Mouse (Mus musculus): ENCODE results near the gene Lamtor1.

- TF ChIP-seq CTCF (conservative IDR thresholded peaks at IDR 0.05 in 1 of 2, IDR thresholded peaks at IDR 0.05 in 1 of 2; ENCODE audit: low read depth in 2 of 2, low read length in 2 of 2): no peak
- no peak for TF ChIP-seq POLR2A (IDR thresholded peaks at IDR 0.05; ENCODE audit: low read depth, low read length)
- TF ChIP-seq CHD2 (IDR thresholded peaks at IDR 0.05; ENCODE audit: low read length): no peak
- TF ChIP-seq RAD21 (IDR thresholded peaks at IDR 0.05; ENCODE audit: low read depth, low read length): no peak
- no peak for TF ChIP-seq ZKSCAN1 (IDR thresholded peaks at IDR 0.05; ENCODE audit: borderline replicate concordance, low read depth, low read length)
- TF ChIP-seq MYC (IDR thresholded peaks at IDR 0.05; ENCODE audit: low read depth, low read length): no peak
- TF ChIP-seq CHD1 (IDR thresholded peaks at IDR 0.05; ENCODE audit: low read depth, low read length): no peak
Observed at GRCm38 (mm10) chr7:101858362-101858761, 47.3 kb upstream of the Lamtor1 start.

Measured in CH12.LX (cell line).